Mouse (Mus musculus) gastrocnemius, postnatal 4 days (tissue): Measurements from ENCODE around the gene Dnase1l2. TPM values are rescaled to one million over a fixed set of nuclear protein-coding genes. Genes with fewer than 3 reads are reported as not detected.
"Not testable (repeated sequence)": the region's sequence is repeated elsewhere in the genome, so short reads cannot be mapped to it uniquely, and the experiment has no call there.

ENCODE experiments used
- DNase-seq, 2 experiments: peaks; one replicate each; pipeline ENCODE4 v3.0.0; 2021 to 2022; ENCODE audit warnings: low spot score in 2 of 2, mixed read lengths in 2 of 2
- total RNA-seq, 2 experiments: library from RNA; stranded (reverse); gene quantifications; 2 replicates each; pipeline ENCODE4 v1.2.3; 2021

The Dnase1l2 gene
- total RNA-seq, 2 experiments from 2014 or later = 1.9 TPM

DNA sequence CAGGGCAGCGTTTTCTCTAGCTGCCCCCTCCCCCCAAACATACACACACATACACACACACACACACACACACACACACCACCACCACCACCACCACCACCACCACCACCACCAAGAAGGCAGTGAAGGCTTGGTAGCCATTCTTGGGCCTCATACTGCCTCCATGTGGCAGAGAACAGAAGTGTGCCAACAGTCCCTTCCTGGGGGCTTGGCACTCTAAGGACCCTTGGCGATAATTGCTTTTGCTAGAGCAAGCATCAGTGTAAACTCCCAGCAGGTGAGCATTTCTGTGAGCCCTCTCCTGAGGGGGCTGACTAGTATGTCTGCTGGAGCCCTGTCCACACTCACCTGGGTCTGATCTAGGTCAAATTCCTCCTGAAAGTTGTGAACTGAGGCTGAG, 1.8 kb downstream of the Dnase1l2 start:
- no peak for DNase-seq

DNA sequence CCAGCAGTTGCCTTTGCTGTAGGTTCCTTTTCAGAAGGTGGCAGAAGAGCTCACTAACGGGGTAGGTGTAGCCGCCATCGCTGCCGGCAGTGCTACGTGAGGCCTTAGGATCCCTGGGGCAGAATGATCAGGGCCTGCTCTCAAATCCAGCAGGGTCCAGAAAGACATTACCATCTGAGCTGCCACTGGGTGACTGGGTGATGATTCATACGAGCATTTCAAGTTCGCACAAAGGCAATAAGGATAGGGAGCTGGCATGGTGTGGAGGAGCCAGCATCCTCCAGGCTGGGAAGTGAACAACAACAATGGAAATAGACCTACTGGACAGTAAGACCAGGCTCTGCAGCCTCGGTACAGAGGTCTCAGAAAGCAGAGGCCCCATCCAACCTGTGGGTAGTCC, 2.5 kb downstream of the Dnase1l2 start:
- DNase-seq = no peak

DNA sequence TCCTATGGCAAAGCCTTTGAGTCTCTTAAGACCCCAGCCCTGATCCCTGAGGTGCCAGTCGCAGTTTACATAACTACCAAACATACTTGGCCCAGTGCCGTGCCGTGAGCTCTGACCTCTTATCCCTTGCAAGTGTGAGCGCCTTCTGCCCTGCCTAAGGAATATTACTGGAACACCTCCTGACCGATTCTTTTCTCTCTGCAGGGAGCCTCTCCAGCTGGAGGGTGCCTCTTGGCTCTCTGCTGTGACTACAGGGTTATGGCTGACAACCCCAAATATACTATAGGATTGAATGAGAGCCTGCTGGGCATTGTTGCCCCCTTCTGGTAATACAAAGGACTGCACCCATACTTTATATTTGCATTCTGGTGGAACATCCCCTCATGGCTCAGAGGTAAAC, 5.9 kb downstream of the Dnase1l2 start:
- DNase-seq = no peak

DNA sequence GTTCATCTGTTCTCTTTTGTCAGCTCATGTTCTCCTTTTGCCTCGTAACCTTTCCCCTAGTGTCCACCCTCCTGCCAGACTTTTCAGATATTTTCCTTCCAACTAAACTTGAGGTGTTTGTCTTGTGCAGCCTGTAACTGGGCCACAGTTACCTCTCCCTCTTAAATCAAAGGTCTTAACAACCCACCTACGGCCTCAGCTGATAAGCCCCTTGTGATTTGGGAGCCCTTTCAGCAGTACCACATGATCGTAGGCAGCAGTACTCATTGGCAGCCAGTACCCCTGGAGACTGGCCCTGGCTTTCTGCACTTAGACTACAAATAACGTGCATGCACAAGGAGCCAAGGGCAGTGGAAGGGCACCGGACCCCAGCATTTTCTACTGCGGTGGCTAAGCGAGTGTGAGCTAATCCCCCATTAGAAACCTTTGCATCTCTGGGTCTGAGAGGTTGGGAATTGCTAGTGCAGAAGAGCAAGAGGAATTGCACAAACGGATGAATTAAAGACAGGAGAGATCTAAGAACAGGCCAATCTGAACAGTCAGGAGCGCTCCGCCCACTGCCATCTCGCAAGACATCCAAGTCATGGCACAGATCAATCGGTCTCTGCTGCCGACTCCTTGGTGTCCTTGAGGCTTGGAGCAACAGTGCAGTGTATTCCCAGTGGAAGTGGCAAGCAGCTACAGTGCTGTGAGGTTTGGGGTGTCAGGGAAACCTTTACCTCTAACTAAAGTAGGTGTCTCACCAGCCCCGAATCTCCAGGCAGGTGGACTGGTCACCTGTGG, 13.5 kb downstream of the Dnase1l2 start:
- no peak for DNase-seq

DNA sequence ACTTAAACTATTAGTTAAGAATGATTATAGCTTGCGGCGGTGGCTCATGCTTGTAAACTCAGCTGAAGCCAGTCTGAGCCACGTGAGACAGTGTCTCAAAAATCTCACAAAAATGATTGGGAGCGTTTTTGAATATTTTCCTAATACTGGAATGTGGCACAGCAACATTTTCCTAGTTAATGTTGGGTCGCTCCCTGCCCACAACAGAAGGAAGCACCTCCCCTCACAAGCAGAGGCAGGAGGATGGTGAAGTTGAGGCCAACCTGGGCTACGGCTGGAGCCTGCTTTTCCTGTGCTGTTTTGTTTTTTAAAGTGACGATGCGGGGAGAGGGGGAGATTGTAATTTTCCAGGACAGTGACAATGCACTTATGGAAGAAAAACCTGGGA, 15.7 kb downstream of the Dnase1l2 start:
- no peak for DNase-seq

DNA sequence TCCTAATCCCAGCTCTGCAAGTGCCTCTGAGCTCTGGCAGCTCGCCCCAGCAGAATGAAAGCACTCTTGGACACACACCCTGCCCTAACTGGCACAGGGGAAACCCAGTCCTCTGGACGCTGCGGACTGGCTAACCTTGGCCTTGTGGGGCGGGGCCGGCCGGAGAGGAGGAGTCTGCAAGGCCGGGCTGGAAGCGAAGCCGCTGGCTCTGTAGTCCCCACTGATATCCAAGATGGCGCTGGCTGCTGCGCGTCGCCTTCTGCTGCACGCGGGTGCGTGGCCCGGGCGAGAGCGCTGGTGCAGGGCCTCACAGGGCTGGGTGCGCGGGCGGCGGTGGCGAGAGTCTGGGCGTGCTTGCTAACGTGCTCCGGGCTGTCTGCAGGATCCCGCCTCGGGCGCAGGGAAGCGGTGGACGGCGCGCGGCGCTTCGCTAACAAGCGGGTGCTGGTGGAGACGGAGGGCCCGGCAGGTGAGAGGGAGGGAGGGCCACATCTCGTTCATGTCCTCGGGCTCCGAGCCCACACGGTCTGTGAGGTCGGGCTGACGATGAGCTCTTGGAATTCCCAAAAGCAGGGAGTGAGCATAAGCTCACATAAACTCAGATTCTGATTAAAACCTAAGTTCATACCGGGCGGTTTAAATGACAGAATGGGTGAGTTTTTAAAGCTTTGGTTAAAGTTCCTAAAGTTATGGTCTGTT, 16.3 kb downstream of the Dnase1l2 start, which contains the start of gene Eci1:
TSS of gene Eci1 (plus strand) at position 171 of the 699 bp plus-strand sequence.
- DNase-seq = peak; percentile 87 to 94

DNA sequence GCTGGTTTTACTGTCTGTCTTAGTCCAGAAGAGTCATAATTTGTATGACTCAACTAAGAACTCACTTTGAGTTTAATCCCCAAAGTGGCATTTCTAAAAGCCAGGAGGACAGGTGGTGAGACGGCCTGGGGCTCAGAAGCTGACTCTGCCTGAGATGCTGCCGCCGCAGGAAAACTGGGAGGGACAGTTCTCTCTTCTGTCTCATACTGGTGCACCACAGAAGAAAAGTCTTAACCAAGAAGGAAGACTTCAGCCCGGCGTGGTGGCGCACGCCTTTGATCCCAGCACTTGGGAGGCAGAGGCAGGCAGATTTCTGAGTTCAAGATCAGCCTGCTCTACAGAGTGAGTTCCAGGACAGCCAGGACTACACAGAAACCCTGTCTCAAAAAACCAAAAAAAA, 17.0 kb downstream of the Dnase1l2 start:
- DNase-seq = no peak

DNA sequence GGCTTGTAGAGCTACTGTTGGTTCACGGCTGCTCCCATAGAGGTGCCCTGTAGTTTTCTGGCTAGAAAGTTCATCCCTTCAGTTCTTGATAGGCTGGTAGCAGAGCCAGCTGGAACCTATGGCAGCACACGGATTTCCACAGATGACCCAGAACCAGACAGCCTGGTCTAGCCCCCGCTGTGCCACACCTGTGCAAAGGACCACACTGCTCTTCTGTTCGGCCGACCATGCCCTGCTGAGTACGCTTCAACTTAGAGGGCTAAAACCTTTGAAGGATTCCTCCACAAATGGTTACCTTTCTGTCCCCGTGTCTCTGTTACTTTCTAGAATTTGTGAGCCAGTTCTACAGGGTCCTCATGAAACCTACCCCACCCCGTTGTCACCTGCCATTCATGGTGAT, 17.6 kb downstream of the Dnase1l2 start:
- DNase-seq = not testable (repeated sequence)

DNA sequence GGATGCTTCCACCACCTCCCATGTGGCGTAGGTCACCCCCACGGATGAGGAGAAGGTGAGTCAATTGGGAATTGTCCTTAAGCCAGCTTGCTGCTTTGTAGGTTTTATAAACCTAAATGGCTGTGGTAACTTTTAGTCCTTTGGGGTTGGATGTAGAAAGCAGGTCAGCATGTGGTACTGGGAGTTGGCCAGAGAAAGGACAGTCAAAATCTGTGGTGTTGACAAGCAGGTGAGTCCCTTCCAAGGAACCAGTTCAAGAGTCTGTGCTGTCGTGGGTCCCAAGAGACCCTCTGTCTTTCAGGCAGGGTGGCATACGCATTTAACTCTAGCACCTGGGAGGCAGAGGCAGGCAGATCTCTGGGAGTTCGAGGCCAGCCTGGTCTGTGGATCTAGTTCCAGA, 18.4 kb downstream of the Dnase1l2 start:
- no peak for DNase-seq

DNA sequence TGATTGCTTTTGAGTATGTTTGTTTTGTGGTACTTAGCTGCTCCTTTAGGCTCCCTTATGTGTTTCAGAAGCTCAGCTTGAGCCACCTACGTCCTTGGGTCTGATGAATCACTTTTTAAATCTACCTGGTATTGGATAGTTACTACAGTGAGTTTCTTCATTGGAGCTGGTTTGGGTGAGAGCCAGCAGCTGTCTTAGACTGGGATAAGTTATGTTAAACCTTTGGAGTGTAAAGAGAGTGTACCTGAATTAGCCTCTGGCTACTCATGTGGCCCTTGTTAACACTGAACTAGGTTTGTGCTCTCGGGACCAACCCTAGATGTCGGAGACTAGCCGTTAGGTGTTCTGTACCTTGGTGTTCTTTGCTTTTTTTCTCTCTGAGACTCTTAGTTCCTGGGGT, 19.8 kb downstream of the Dnase1l2 start:
- DNase-seq = no peak

DNA sequence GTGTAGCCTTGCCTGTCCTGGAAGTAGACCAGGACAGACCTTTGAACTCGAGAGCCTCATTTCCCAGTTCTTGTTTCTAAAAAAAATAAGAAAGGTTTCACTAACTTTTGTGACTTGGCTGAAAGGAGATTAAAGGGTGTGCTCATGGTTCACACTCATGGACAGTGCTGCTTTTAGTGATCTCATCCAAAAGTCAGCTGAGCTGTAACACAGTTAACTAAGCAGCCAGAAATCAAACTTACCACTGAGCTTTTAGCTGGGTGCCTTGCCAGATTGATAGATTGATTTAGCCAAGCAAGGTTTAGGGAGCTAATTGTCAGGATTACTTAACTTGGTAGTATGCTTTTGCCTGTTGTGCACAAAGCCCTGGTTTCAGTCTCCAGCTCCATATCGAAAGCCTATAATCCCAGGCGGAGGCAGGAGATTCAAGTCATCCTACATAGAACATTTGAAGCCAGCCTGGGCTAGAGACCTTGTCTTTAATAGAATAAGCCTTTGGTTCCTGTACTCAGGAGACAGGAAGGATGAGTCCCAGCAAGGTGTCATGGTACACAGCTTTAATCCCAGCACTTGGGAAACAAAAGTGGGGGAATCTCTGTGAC, 26.8 kb downstream of the Dnase1l2 start:
- DNase-seq = no peak

DNA sequence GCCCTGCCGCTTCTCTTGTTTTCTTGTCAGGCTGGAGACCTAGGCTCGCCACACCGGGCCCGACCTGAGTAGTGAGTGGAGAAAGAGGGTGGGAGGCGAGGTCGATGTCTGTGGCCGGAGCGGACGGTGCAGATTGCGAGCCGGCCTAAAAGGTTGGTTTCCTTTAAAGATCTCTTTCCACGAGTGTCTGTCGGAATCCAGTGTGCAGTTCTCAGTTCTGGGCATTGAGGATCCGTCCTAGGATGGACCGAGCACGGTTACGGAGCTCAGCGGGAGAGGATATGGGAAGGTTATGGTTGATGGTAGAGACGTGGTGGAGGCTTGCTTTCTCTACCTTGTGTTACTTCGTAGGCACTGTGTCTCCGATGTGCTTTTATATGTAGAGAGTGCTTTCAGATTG, 27.9 kb downstream of the Dnase1l2 start:
- no peak for DNase-seq

DNA sequence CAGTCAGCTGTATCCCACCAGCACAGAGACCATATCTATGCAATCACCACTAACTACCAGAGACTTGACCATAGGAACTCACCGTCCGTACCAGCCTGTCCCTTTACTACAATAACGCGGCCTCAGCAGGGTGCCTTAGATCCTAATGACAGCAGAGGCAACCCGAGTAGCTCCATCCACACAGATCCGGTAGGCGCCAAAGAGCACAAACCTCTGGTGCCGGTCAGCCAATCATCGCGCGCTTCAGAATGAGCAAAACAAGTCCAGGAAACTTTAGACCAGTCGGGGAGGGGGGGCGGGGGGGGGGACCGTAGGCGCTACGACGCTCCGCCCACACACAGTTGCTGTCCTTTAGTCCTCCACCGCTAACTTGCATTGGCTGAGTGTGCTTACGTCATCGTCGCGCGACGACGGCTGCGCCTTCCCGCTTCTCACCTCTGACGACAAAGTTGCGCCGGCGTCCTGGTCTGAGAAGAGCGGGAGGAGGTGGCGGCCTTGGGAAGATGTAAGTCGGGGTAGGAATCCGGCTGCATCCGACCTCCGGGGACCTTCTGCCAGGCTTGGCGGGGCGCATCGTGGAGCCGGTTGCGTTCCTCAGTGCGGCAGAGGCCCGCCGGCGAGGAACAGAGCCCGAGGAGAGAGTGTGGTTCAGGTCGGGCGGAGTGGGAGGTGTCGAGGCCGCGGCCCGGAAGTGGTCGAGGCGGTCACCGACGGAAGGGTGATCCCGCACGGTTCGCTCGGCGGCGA, 28.5 kb downstream of the Dnase1l2 start, which contains the start of gene Rnps1:
TSS of gene Rnps1 (plus strand) at position 336 of the 747 bp plus-strand sequence.
- DNase-seq = peak; percentile 88 to 95

DNA sequence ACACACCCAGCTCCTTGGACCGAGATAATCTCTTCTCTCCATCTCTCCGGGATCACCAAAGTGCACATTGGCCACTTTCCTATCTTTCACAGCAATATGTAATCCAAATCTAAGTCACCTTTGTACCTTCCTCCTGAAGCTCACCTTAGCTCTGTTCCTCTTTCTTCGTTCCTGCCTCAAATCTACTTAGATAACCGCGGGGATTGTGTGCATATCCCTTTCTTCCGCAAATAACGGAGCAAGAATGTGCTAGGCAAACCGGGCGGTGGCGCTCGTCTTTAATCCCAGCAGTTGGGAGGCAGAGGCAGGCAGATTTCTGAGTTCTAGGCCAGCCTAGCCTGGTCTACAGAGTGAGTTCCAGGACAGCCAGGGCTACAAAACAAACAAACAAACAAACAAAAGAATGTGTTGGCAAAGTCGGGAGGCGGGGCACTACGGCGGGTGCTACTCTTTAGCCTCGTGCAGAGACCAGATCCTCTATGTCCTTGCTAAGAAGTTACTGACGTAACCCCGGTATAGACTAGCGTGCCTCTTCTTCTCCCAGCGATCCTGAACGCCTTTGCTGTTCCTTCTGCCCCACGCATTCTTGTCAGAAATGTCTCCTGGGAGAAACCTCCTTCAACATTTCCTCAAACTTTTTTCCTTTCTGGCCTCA, 29.2 kb downstream of the Dnase1l2 start:
- DNase-seq = no peak

DNA sequence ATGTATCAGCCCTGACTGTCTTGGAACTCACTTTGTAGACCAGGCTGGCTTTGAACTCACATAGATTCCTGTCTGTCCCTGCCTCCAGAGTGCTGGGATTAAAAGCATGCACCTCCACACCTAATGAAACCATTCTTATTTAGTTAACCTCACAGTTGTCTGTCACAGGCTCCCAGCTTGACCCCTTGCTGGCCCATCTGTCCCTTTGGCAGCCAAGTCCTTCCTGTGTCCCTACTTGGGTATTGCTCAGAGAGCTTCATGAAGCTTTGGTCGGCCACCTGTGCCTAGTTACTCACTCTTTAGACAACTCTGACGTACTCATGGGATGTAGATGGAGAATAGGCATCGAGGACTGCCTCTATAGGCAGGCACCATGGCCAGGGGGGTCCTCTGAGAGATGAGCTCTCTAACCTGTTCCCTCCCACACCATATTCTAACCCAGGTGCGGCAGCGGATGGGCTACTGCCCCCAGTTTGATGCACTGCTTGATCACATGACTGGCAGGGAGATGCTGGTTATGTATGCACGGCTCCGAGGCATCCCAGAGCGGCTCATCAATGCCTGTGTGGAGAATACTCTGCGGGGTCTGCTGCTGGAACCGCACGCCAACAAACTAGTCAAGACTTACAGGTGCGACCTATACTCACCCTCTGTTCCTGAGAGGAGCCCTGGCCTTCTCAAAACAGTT, 35.6 kb downstream of the Dnase1l2 start:
- DNase-seq = no peak

DNA sequence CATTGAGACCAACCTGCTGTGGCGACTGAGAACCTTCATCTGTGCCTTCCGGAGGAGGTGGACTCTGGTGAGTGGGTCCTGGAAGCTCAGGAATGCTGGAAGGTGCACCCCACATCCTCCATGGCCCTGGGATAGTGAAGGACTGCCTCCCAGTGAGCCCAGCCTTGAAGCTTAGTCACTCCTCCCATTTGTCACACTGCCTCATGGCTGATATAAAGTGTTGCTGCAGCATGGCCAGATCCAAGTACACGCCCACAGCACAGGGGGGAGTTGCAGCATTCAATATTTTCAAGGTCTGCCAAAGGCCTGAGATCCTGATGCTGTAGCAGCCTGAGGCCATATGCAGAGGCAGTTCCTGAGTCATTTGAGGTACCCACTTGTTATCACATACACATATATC, 40.5 kb downstream of the Dnase1l2 start:
- DNase-seq = no peak

DNA sequence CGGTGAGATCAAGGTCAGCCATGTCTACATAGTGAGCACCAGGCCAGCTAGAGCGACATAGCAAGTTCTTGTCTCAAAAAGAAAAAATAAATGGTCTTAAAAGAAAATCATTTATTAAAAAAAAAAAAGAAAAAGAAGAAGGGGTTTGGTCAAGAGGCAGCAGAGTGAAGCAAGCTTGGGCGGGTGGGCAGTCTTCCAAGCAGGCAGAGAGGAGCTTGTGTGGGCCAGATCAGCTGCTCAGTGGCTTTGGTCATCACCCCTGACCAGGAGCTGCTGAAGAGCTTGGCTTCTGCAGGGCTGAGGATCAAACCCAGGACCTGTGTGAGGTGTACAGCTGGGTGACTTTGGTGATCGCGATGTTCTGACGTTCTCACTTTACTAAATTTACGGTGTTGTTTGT, 48.4 kb downstream of the Dnase1l2 start:
- DNase-seq = no peak

DNA sequence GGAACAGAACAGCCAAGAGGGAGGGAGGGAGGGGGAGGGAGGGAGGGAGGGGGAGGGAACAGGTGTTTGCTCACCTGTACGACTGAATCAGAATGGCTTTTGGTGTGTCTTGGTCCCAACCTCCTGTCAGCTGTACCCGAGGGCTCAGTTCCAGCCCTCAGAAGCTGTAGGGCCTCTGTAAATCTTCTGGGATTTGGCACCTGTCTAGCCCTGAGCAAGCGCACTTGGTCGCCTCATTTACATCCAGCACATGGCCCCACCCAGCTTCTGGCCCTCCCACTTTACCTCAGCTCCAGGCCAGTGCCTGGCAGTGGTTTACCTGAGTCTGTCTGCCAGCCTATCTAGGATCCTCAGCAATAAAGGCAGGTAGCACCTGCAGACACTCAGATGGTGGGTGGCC, 49.4 kb downstream of the Dnase1l2 start:
- no peak for DNase-seq

DNA sequence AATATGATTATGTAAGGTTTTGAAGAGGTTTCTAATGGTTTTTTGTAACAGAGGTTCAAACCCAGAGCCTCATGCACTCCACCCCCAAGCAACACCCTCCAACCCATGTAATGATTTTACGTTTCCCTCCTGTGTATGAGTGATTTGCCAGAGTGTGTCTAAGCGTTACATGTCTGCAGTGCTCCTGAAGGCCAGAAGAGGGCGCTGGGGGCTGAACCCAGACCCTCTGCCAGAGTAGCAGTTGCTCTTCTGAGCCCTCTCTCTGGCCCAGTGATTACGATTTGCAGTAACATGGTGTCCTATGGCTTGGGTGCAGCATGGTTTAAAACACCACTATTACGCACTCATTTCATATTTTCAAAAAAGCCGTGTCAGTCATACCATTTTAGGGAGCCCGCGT, 51.8 kb downstream of the Dnase1l2 start:
- no peak for DNase-seq
